Mouse (Mus musculus) liver, embryonic 11.5 days (tissue): Measurements from ENCODE around the gene Cnih1. TPM values are rescaled to one million over a fixed set of nuclear protein-coding genes. Genes with fewer than 3 reads are reported as not detected.

Experiments used
- ATAC-seq: fragments of 200-750 bp; cut with Nextera tagmentation; replicated peaks from 2 replicates; pipeline ENCODE4 v1.8.0; 2017; ENCODE audit warnings: moderate number of reproducible peaks, mild to moderate bottlenecking, moderate TSS enrichment, moderate library complexity; ENCODE audit not compliant: low FRiP score
- DNase-seq: peaks from one replicate; pipeline ENCODE4 v3.0.0-alpha.2; 2017; ENCODE audit warnings: low spot score
- H3K27ac ChIP-seq: fragments of 300-500 bp; sonication (generic); 2 replicates; pipeline ENCODE4 v1.5.1; 2014; ENCODE audit warnings: mild to moderate bottlenecking, low read depth, low read length, control low read depth
- H3K27me3 ChIP-seq: fragments of 300-500 bp; sonication (generic); replicated peaks from 2 replicates; pipeline ENCODE4 v1.6.1; 2014; ENCODE audit warnings: low read length, mixed read lengths; ENCODE audit not compliant: control insufficient read depth, insufficient read depth
- H3K36me3 ChIP-seq: fragments of 300-500 bp; sonication (generic); 2 replicates; pipeline ENCODE4 v1.6.1; 2014; ENCODE audit warnings: mild to moderate bottlenecking, low read length, moderate library complexity, mixed read lengths; ENCODE audit not compliant: control insufficient read depth, insufficient read depth
- H3K4me1 ChIP-seq: fragments of 300-500 bp; sonication (generic); replicated peaks from 2 replicates; pipeline ENCODE4 v1.6.1; 2014; ENCODE audit warnings: low read length, mixed read lengths; ENCODE audit not compliant: control insufficient read depth, insufficient read depth
- H3K4me2 ChIP-seq: fragments of 300-500 bp; sonication (generic); 2 replicates; pipeline ENCODE4 v1.6.1; 2014; ENCODE audit warnings: mild to moderate bottlenecking, control low read depth, moderate library complexity
- H3K4me3 ChIP-seq: fragments of 300-500 bp; sonication (generic); 2 replicates; pipeline ENCODE4 v1.5.1; 2014; ENCODE audit warnings: low read depth, low read length, control low read depth
- H3K9ac ChIP-seq: fragments of 300-500 bp; sonication (generic); 2 replicates; pipeline ENCODE4 v1.6.1; 2014; ENCODE audit warnings: low read depth, low read length, control low read depth
- H3K9me3 ChIP-seq: fragments of 300-500 bp; sonication (generic); 2 replicates; pipeline ENCODE4 v1.6.1; 2016; ENCODE audit warnings: low read length, inconsistent platforms, mixed read lengths; ENCODE audit not compliant: control insufficient read depth
- WGBS: fragments of 180-500 bp; shearing (Covaris S2); extraction: QIAGEN DNeasy Blood & Tissue Kit; methylation state at CpG from one replicate; pipeline ENCODE4 v1.1.7; 2014; 5-methylcytosine and 5-hydroxymethylcytosine counted together
- polyA plus RNA-seq: library from polyadenylated mRNA; unstranded; fragments of >200 nt; fragmentation: Nextera tagmentation; extraction: Ambion mirVana; gene quantifications from 2 replicates; pipeline ENCODE4 v1.2.1, GENCODE M21; 2014

The Cnih1 gene
- polyA plus RNA-seq, 1 experiment from 2014 or later: 165 TPM

GRCm38 (mm10) chr14:46734262-46734661 lies 53.9 kb downstream of the Cnih1 start:
- Histone ChIP-seq H3K4me2 (no peak overlapping the region), H3K27ac (no peak overlapping the region), H3K4me3 (no peak overlapping the region), H3K9ac (no peak overlapping the region), H3K4me1 (no peaks in the 10 kb centered on the region), H3K9me3 (no peaks in the 10 kb centered on the region), H3K27me3 (no peaks in the 10 kb centered on the region), H3K36me3 (no peaks in the 10 kb centered on the region)
- ATAC-seq (no peak), DNase-seq (no peak)
- 72% methylated on average over 5 of the region's 5 CpGs for WGBS

GRCm38 (mm10) chr14:46725743-46726142 lies 62.5 kb downstream of the Cnih1 start:
- Histone ChIP-seq H3K4me2 (no peak overlapping the region), H3K4me1 (no peaks in the 10 kb centered on the region), H3K9ac (no peak overlapping the region), H3K36me3 (no peaks in the 10 kb centered on the region), H3K27ac (no peak overlapping the region), H3K9me3 (no peaks in the 10 kb centered on the region), H3K4me3 (no peak overlapping the region), H3K27me3 (no peaks in the 10 kb centered on the region)
- ATAC-seq (no peak), DNase-seq (no peak)
- WGBS: 56% methylated on average over 3 of the region's 3 CpGs

Other genes starting within 250 kb of the Cnih1 start
- gene Cdkn3, start 27.9 kb downstream of the Cnih1 start, polyA plus RNA-seq: 63.6 and 66.0 TPM in 2 replicates
- 71.2 and 78.2 TPM in 2 replicates for gene Gmfb, start 33.8 kb upstream of the Cnih1 start, polyA plus RNA-seq
- 23.1 and 24.4 TPM in 2 replicates for gene Cgrrf1, start 43.7 kb upstream of the Cnih1 start, polyA plus RNA-seq
- gene Samd4, start 94.4 kb upstream of the Cnih1 start, polyA plus RNA-seq: 0.75 and 1.1 TPM in 2 replicates